In the genomic region with DNA sequence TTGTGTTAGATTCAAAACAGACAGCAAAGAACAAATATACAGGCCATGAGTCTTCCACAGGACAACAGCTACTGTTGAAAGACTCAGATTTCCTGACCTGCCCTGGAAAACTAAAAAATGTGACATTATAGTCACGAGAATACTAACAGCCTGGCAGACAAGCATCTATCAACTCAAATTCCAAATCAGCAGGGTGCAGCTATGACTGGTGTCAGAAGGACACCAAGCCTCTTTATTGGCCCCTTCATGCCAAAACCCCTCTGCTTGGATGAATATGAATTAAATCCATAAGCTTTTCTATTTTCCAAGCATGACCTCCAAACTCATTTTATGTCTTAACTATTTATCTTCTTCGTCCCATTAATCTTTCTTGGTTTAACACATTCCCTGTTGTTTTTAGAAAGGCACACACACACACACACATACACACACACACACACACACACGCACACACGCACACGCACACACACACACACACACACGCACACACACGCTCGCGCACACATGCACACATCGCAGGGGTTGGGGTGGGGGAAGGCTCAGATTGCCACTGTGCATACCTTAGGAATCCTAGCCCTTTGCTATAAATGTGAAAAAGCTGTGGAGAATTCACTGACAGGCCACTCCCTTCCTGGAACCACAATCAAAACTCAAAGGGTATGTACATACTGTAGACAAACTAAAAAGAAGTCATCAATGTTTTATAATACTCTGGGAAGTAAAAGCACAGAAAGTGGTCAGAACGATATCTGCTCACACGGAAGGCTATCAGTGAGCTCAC, we compare ENCODE assay signal across 17 mouse cellular contexts.
DNase-seq lines count a peak whose midpoint lies in the region; ATAC-seq and TF ChIP-seq lines count a peak whose summit lies in the region.
"Had no signal": no experiment of that assay in that cellular context is flagged by ENCODE, and none has a peak within 500 bp of the region (broad histone marks: within the 10 kb centered on the region; RNA-seq: fewer than 3 reads in every experiment).

No protein-coding gene starts in this region.

- no peak for DNase-seq in heart, postnatal 10 days
- DNase-seq in kidney, adult 2 months = no peak
- DNase-seq in Muller cell, postnatal 12 days (ENCODE audit: inconsistent ontology term) = peak; percentile 36
- peak; percentile 22 for DNase-seq in embryonic facial prominence, embryonic 14.5 days (ENCODE audit: low spot score)
- DNase-seq in layer of hippocampus, postnatal 10 days (ENCODE audit: low spot score in 2 of 2) = no peak
- DNase-seq: cerebellum, adult 18-20 months; kidney, adult 8-10 months; kidney, postnatal 36 days; lung, adult 2 months; lung, postnatal 36 days; right cerebral cortex, postnatal 14 days; thymus, postnatal 25 days had no signal

- ATAC-seq in heart, embryonic 12.5 days (ENCODE audit: insufficient number of reproducible peaks, low FRiP score) = no peak
- ATAC-seq in kidney, embryonic 16.5 days (ENCODE audit: low FRiP score, low TSS enrichment) = 0 out of 2 replicates have a peak, but pooled peaks have one; percentile 19
- ATAC-seq in embryonic facial prominence, embryonic 14.5 days (ENCODE audit: low read depth) = no peak; the same call in 1 of the 2 replicates
- ATAC-seq: liver, embryonic 12.5 days had no signal

- no peak for TF ChIP-seq POLR2A in kidney, adult 2 months (IDR thresholded peaks at IDR 0.05; ENCODE audit: low read depth, low read length)

- TF ChIP-seq CTCF in kidney, adult 2 months (conservative IDR thresholded peaks at IDR 0.05; ENCODE audit: insufficient read depth, insufficient read length, low read depth, low read length) = no peak

- no peak overlapping the region for H3K4me3 ChIP-seq in heart, embryonic 12.5 days
- no peak overlapping the region for H3K4me3 ChIP-seq in kidney, embryonic 16.5 days (ENCODE audit: low read length)
- H3K4me3 ChIP-seq in kidney, adult 2 months (ENCODE audit: insufficient read depth, low read depth, low read length) = no peak overlapping the region
- no peak overlapping the region for H3K4me3 ChIP-seq in embryonic facial prominence, embryonic 14.5 days (ENCODE audit: low read depth, low read length)
- H3K4me3 ChIP-seq: embryonic facial prominence, embryonic 15.5 days; liver, embryonic 12.5 days; myocyte had no signal

- H3K27ac ChIP-seq in heart, embryonic 12.5 days (ENCODE audit: poor library complexity, severe bottlenecking) = peak overlapping the region; percentile 66
- H3K27ac ChIP-seq in kidney, embryonic 16.5 days (ENCODE audit: low read length) = no peak overlapping the region
- H3K27ac ChIP-seq in kidney, adult 2 months (ENCODE audit: insufficient read depth, low read depth, low read length) = no peak overlapping the region
- no peak overlapping the region; the same call in 1 of the 2 replicates for H3K27ac ChIP-seq in embryonic facial prominence, embryonic 14.5 days (replicated peaks; ENCODE audit: low read depth, low read length)
- H3K27ac ChIP-seq: embryonic facial prominence, embryonic 15.5 days; liver, embryonic 12.5 days had no signal

- no peaks in the 10 kb centered on the region for H3K9me3 ChIP-seq in heart, embryonic 12.5 days (replicated peaks)
- no peaks in the 10 kb centered on the region for H3K9me3 ChIP-seq in kidney, embryonic 16.5 days (ENCODE audit: low read length)
- no peaks in the 10 kb centered on the region for H3K9me3 ChIP-seq in embryonic facial prominence, embryonic 14.5 days (ENCODE audit: control insufficient read depth, low read length)
- H3K9me3 ChIP-seq: embryonic facial prominence, embryonic 15.5 days; liver, embryonic 12.5 days had no signal

- no peak overlapping the region for H3K4me2 ChIP-seq in heart, embryonic 12.5 days
- H3K4me2 ChIP-seq in kidney, embryonic 16.5 days (replicated peaks; ENCODE audit: low read depth, low read length) = no peak overlapping the region
- no peak overlapping the region for H3K4me2 ChIP-seq in embryonic facial prominence, embryonic 14.5 days (ENCODE audit: low read depth, low read length)
- H3K4me2 ChIP-seq: embryonic facial prominence, embryonic 15.5 days; liver, embryonic 12.5 days had no signal

- H3K36me3 ChIP-seq in heart, embryonic 12.5 days = no peaks in the 10 kb centered on the region
- no peaks in the 10 kb centered on the region for H3K36me3 ChIP-seq in kidney, embryonic 16.5 days (ENCODE audit: insufficient read depth, low read length)
- H3K36me3 ChIP-seq in kidney, adult 2 months (ENCODE audit: control insufficient read depth, insufficient read depth, low read length) = no peaks in the 10 kb centered on the region
- no peaks in the 10 kb centered on the region for H3K36me3 ChIP-seq in embryonic facial prominence, embryonic 14.5 days (ENCODE audit: control insufficient read depth, insufficient read depth, low read length)
- H3K36me3 ChIP-seq: embryonic facial prominence, embryonic 15.5 days; liver, embryonic 12.5 days had no signal

- intact Hi-C loops in heart, postnatal 10 days (cut with DNase I) = no loop called here

- no peak overlapping the region for H3K9ac ChIP-seq in heart, embryonic 12.5 days
- H3K9ac ChIP-seq in kidney, embryonic 16.5 days (replicated peaks; ENCODE audit: low read length) = no peak overlapping the region
- no peak overlapping the region for H3K9ac ChIP-seq in embryonic facial prominence, embryonic 14.5 days (ENCODE audit: low read depth, low read length)
- H3K9ac ChIP-seq: embryonic facial prominence, embryonic 15.5 days; liver, embryonic 12.5 days had no signal

- H3K4me1 ChIP-seq in heart, embryonic 12.5 days (replicated peaks) = peaks cover 9% of the 10 kb centered on the region
- H3K4me1 ChIP-seq in kidney, embryonic 16.5 days (ENCODE audit: insufficient read depth, low read length) = peaks cover 9% of the 10 kb centered on the region; the same call in 1 of the 2 replicates
- H3K4me1 ChIP-seq in kidney, adult 2 months (ENCODE audit: control insufficient read depth, insufficient read depth, low read length) = no peaks in the 10 kb centered on the region
- peaks cover 25% of the 10 kb centered on the region; the same call in 1 of the 2 replicates for H3K4me1 ChIP-seq in embryonic facial prominence, embryonic 14.5 days (ENCODE audit: control insufficient read depth, insufficient read depth, low read length)
- H3K4me1 ChIP-seq: liver, embryonic 12.5 days had no signal

- WGBS in heart, embryonic 12.5 days = 68% methylated on average over 12 of the region's 12 CpGs
- 63% methylated on average over 12 of the region's 12 CpGs for WGBS in kidney, embryonic 16.5 days
- WGBS in kidney, adult 2 months = 71% methylated on average over 12 of the region's 12 CpGs
- WGBS in embryonic facial prominence, embryonic 14.5 days = 61% methylated on average over 12 of the region's 12 CpGs

- no peaks in the 10 kb centered on the region for H3K27me3 ChIP-seq in heart, embryonic 12.5 days (replicated peaks)
- no peaks in the 10 kb centered on the region for H3K27me3 ChIP-seq in kidney, embryonic 16.5 days (ENCODE audit: insufficient read depth, low read length)
- H3K27me3 ChIP-seq in kidney, adult 2 months (replicated peaks; ENCODE audit: control insufficient read depth, insufficient read depth, low read length) = no peaks in the 10 kb centered on the region
- H3K27me3 ChIP-seq in embryonic facial prominence, embryonic 14.5 days (replicated peaks; ENCODE audit: control insufficient read depth, insufficient read depth, low read length) = no peaks in the 10 kb centered on the region
- H3K27me3 ChIP-seq: embryonic facial prominence, embryonic 15.5 days; liver, embryonic 12.5 days had no signal

Comparison
In these comparisons a context has a peak if more than half of its experiments do, and no peak if none do; other contexts are left out.
1. DNase-seq: peak in Muller cell, postnatal 12 days (single experiment) and embryonic facial prominence, embryonic 14.5 days (single experiment); none in heart, postnatal 10 days (0 of 2), kidney, adult 2 months (single experiment) and layer of hippocampus, postnatal 10 days (0 of 2).